Mouse (Mus musculus): ENCODE data around the gene Orc1. TPM values are rescaled to one million over a fixed set of nuclear protein-coding genes. Genes with fewer than 3 reads are reported as not detected.

Gene Orc1
- polyA plus RNA-seq (2012; rRNA removed) = 2.7 and 2.9 TPM in 2 replicates

GRCm38 (mm10) chr4:108578840-108579742 lies at the start of gene Orc1, which contains the start of gene Prpf38a:
Gene Orc1 (plus strand): TSS chr4:108579423.
Gene Prpf38a (minus strand): TSS chr4:108579336.

GRCm38 (mm10) chr4:108619587-108620341 lies 40.5 kb downstream of the Orc1 start, which contains the start of gene Cc2d1b:
Gene Cc2d1b (plus strand): TSS chr4:108619940.

Other genes starting within 250 kb of the Orc1 start
- gene Shisal2a, start 196.1 kb upstream of the Orc1 start, polyA plus RNA-seq (2012; rRNA removed) = 4.2 and 5.1 TPM in 2 replicates
- gene Gpx7, start 172.5 kb upstream of the Orc1 start, polyA plus RNA-seq (2012; rRNA removed) = 24.2 and 38.1 TPM in 2 replicates
- 143 and 154 TPM in 2 replicates for gene Tut4, start 120.0 kb upstream of the Orc1 start, polyA plus RNA-seq (2012; rRNA removed)
- gene Prpf38a, start 87 bp upstream of the Orc1 start, polyA plus RNA-seq (2012; rRNA removed) = 53.9 and 61.6 TPM in 2 replicates
- 54.4 and 55.6 TPM in 2 replicates for gene Cc2d1b, start 40.5 kb downstream of the Orc1 start, polyA plus RNA-seq (2012; rRNA removed)
- gene 3110021N24Rik, start 140.2 kb downstream of the Orc1 start, polyA plus RNA-seq (2012; rRNA removed) = 0.22 and 0.29 TPM in 2 replicates
- 12.3 and 12.9 TPM in 2 replicates for gene Zfyve9, start 201.4 kb downstream of the Orc1 start, polyA plus RNA-seq (2012; rRNA removed)

Data from central nervous system, embryonic 14 days (tissue).